Mouse (Mus musculus) left cerebral cortex, postnatal 36 days (tissue): ENCODE data around the gene Zscan4c. TPM values are rescaled to one million over a fixed set of nuclear protein-coding genes. Genes with fewer than 3 reads are reported as not detected.
"Not testable (repeated sequence)": the region's sequence is repeated elsewhere in the genome, so short reads cannot be mapped to it uniquely, and the experiment has no call there.

Source experiments
- DNase-seq, 2 experiments: peaks; one replicate each; pipeline ENCODE4 v3.0.0; 2021 to 2022; ENCODE audit warnings: low spot score in 2 of 2, mixed read lengths in 1 of 2
- intact Hi-C: fragments of 180-260 bp; cut with DNase I; formaldehyde crosslinking; loops from one replicate; pipeline ENCODE4 v1.15.1; 2025
- microRNA-seq: library from miRNA; unstranded; fragments of <30 nt; microRNA quantifications from one replicate; pipeline ENCODE4 v1.2.0, GENCODE M21; 2022
- total RNA-seq, 2 experiments: library from RNA; stranded (reverse); gene quantifications; 2 replicates each; pipeline ENCODE4 v1.2.3; 2021

The Zscan4c gene
- total RNA-seq, result not detected

GRCm38 (mm10) chr7:11005445-11005844 lies at the start of gene Zscan4c:
Gene Zscan4c, plus strand, starts transcription at chr7:11005745.
- DNase-seq, intact Hi-C loops: not testable (repeated sequence)

Small RNA genes within 50 kb of the gene (microRNA-seq; reads per million reads assigned to microRNA genes)
- not detected for gene Mir297-1

Other genes starting within 250 kb of the Zscan4c start
- not detected for gene Zscan4b, start 100.7 kb upstream of the Zscan4c start, total RNA-seq
- not detected for gene Zscan4-ps1, start 63.9 kb downstream of the Zscan4c start, total RNA-seq
- not detected for gene Zscan4d, start 160.4 kb downstream of the Zscan4c start, total RNA-seq